Mouse (Mus musculus): ENCODE results near the gene 5031439G07Rik.
"Not testable (repeated sequence)": the region's sequence is repeated elsewhere in the genome, so short reads cannot be mapped to it uniquely, and the experiment has no call there.

5031439G07Rik gene

DNA sequence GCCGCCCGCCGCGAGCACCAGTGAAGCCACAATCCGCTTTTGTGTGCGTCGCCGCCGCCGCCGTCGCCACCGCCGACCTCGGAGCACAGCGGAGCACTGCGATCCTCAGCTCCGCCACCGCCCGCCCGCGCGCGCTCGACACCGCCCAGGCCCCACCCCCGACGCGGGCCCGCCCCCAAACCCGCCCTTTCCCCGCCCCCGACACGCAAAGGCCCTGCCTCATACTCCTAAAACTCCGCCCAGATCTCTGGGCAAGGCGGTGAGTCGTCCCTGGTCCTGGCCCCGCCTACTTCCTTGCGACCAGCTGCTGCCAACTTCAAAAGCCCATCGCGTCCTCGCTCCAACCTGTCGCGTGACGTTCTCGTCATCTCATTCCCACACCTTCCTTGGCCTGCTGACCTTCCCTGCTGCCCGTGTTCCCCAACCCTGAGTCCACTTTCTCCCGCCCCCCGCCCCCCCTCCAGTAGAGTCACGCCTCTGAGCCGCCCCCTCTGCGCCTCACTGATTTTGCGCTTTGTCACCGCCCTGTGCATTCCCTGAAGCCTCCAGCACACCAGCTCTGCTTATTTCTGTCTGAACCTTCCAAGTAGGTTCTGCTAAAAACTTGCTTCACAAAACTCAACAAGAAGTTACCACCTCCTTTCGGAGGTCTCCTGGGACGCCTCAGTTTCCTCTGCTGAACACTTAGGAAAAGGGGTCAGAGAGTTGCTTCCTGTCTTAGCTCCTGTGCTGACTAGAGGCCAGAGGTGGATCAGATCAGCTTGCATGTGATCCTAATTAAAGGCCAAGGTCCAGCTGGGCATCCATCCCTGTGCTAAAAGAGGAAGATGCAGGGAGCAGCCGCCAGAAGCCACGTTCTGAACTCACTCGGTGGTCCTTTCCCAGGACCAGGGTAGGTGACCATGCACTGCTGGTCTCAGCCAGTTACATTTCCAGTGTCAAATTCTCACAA is at the start of gene 5031439G07Rik:
Gene 5031439G07Rik (minus strand): TSS at position 678 of the 952 bp plus-strand sequence.
- DNase-seq (ENCODE audit: low spot score), result peak; percentile 98

DNA sequence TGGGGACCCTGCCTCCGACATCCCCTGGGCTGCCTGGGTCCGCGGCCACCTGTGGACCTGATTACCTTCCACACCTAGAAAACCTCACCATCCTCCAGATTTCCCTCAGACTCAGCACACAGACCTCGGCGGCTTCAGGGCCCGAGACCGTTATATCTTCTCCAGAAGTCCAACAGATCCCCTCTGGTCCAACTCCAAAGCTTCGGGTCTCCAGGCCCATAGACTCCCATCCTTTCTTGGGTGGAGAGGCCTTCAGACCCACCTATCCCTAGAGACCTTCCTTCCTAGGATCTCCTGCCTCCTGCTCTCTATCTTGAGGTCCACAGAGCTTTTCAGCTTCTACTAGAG is 49.0 kb upstream of the 5031439G07Rik start:
- DNase-seq (ENCODE audit: low spot score), result no peak

DNA sequence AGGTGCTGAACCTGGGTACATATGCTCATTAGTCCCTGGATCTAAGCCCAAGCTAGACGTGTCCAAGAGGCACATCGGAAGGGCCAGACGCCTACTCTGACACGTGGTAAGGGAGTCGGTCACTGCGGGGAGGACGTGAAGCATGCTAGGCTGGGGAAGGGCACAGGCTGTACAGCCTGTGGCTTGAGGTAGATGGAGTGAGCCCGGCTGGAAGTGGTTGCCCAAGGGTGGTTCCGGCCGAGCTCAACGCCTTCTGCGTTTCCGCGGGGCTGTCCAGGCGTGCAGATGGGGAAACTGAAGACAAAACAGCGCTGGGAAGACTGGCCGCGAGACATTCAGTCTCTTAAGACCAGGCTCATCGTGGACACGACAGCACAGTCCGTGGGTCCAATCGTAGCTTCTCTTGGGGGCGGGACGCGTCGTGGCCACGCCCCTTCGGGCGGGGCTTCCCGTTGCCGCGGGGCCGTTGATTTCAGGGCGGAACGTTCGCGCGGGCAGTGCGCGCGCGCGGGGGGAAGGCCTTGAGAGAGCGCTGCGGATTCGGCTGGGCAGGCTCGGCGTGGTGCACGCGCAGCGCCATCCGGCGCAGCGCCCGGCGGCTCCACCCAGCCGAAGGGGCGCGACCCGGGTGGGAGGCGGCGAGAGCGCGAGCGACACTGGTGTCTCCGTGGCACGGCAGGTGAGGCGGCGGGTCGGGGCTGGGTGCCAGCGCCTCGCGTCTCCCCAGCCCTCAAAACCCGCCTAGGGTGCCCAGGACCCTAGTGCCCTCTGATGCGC is 48.4 kb upstream of the 5031439G07Rik start:
- peak; percentile 96 for DNase-seq (ENCODE audit: low spot score)

DNA sequence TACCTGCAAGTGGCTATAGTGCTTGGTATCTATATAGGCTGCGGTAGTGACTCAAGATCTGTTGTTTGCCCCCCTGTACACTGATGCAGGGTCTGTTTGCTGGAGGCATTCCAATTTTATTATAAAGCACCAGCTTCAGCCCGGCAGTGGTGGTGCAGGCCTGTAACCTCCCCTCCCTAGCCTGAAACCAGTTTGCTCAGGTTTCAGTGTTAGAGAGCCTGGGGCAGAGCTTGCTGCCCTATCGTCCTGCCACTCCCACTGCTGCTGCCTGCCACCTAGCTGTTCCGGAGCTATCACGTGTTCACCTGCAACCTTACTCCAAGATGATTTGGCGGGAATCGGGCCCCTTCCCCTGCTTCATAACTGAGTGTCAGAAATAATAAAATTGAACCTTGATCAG is 45.6 kb upstream of the 5031439G07Rik start:
- DNase-seq (ENCODE audit: low spot score), result not testable (repeated sequence)

DNA sequence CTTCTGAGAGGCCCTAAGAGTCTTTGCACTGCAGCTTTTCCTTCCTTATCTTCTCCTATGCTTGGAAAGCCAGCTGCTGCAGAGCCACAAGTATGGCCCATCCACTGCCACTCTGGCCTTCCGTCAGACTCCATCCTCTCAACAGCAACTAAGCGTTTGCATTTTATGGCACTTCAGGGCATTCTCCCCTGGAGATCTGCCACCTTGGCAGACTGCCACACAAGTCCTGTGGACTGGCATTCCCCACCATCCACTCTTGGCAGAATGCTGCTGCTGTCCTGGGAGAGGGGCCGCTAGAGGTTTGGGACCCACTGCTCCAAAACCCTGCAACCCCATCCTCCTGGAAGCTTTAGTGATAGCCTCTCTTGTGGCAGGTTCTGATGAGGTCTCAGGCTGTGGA is 43.5 kb upstream of the 5031439G07Rik start:
- DNase-seq (ENCODE audit: low spot score), result no peak

DNA sequence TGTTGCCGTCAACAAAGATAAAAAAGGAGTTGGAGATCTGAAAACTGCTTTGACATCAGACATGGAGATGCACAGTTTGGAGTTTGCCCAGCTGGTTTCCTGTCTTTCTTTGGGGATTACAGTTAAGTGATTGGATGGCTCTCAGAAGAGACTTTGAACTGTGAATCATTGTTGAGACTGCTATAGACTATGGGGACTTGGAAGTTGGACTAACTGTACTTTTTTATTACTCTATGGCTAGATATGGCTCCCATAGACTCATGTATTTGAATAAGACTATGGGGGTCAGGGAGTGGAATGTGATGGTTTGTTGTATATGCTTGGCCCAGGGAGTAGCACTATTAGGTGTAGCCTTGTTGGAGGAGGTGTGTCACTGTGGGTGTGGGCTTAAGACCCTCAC is 42.3 kb upstream of the 5031439G07Rik start:
- not testable (repeated sequence) for DNase-seq (ENCODE audit: low spot score)

DNA sequence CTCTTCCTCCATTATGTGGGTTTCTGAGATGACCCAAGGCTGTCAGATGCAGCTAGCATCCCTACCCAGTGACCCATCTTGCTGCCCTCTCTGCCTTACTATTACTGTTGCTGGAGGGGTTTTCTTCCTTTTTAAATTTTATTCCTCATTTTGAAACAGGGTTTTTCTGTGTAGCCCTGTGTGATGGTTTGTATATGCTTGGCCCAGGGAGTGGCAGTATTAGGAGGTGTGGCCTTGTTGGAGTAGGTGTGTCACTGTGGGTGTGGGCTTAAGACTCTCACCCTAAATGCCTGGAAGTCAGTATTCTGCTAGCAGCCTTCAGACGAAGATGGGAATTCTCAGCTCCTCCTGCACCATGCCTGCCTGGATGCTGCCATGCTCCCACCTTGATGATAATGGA is 40.3 kb upstream of the 5031439G07Rik start, which contains the start of gene Fam118a:
Gene Fam118a (plus strand): TSS at position 301 of the 400 bp plus-strand sequence.
- DNase-seq (ENCODE audit: low spot score), result not testable (repeated sequence)

DNA sequence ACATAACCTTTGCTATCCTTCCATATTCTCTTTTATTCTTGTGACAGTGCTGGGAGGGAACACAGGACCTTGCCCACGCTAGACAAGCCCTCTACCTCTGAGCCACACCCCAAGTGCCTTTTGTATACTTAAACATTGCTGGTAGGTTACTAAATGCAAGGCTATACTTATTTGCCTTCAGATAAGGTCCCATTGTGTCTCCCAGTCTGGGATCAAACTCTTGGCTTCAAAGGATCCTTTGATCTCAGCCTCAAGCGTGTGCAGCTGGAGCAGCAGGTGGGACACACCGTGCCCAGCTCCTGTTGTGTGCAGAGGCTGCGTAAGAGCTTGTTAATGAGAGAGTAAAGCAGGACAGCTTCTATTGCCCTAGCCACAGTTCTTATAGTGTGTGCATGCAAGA is 39.4 kb upstream of the 5031439G07Rik start:
- no peak for DNase-seq (ENCODE audit: low spot score)

DNA sequence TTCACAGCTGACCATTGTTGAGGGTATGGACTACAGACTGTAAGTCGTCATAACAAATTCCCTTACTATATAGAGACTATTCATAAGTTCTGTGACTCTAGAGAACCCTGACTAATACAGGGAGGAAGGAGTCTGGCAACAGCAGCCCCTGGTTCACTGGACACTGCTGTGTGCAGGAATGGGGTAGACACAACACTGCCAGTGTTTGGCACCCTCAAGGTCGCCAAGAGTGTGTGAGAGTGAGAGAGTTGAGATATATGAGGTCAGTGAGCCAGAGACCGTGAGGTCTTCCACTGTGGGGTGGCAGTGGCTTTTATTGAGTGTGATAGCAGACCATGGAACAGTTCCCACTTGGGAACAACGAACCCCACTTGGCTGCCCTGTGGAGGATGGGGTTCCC is 37.8 kb upstream of the 5031439G07Rik start:
- no peak for DNase-seq (ENCODE audit: low spot score)

DNA sequence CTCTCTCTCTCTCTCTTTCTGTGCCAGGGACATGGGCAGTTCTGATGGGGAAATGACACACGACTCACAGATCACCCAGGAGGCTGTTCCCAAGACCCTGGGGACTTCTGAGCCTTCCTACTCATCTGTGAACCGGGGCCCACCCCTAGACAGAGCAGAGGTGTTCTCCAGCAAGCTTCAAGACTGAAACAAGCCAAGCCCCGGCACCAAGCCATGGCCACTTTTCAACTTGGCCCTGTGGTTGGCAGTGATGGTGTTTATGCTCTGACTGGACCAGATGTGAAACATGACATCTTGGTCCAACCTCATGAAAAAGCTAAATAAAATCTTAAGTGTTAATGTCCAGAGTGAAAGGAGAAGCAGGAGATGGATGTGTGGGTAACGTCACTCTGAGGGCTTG is 33.9 kb upstream of the 5031439G07Rik start:
- DNase-seq (ENCODE audit: low spot score), result no peak

DNA sequence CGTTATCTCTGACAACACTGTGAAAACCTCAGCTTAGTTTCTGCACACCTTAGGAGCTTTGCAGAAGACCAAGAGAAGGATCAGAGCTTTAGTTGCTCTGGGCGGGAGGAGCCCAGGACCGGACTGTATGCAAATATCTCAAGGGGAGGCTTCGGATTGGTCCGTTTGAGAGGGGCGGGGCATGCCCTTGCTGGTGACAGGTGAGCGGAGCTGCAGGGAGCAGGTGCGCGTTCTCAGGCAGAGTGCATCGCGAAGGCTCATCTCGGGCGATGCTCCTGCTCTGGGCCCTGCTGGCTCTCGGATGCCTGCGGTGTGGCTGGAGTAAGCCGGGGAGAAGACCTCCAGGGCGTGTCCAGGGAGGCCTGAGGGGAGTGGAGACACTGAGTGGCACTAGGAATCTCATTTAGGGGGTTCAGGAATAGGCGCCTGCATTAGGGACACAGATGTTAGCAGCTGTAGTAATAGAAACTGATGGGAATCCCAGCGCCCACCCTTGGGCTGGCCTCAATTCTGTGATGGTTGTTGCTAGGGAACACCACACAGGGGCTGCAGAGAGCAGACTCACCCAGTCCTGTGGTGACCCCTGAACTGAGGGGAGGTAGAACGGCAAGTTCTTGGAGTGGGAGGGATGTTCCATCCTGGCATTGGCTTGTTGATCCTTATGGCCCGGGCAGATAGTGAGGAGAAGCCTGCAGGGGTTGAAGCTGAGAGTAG is 28.8 kb upstream of the 5031439G07Rik start, which contains the start of gene Upk3a:
Gene Upk3a (plus strand): TSS at position 191 of the 714 bp plus-strand sequence.
- no peak for DNase-seq (ENCODE audit: low spot score)

DNA sequence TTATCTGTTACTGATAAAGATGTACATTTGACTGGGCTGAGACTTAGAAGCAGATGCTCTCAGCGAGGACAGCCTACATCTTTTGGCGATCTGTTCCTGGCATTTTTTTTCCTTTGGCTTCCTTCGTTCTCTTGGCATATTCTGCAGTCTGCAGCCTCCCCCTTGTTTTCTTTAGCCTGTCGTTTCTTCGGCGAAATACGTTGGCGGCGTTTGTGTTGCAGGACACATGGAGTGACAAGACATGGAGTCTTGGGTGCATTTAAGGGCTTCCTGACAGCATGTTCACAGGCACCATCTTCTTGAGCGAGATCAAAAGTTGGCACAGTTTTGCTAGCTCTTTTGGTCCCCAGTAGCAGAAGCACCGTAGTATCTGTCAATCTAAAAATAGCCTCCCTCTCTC is 27.4 kb upstream of the 5031439G07Rik start:
- no peak for DNase-seq (ENCODE audit: low spot score)

DNA sequence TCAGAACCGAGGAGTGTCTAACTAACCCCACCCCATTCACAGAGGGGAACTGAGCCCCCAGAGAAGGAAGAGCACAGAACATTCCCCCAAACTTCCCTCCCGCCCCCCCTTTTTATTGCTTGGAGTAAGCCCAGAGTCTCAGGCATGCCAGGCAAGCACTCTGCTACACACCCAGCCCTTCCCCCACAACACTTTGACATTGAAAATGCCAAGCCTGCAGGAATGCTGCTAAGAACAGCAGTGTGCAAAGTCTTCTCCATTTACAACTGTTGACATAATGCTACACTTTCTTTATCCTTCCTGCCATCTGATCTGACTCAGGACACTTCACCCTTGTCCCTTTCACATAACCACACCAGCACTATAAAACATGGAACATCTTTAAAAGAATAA is 24.3 kb upstream of the 5031439G07Rik start:
- DNase-seq (ENCODE audit: low spot score), result peak; percentile 37

DNA sequence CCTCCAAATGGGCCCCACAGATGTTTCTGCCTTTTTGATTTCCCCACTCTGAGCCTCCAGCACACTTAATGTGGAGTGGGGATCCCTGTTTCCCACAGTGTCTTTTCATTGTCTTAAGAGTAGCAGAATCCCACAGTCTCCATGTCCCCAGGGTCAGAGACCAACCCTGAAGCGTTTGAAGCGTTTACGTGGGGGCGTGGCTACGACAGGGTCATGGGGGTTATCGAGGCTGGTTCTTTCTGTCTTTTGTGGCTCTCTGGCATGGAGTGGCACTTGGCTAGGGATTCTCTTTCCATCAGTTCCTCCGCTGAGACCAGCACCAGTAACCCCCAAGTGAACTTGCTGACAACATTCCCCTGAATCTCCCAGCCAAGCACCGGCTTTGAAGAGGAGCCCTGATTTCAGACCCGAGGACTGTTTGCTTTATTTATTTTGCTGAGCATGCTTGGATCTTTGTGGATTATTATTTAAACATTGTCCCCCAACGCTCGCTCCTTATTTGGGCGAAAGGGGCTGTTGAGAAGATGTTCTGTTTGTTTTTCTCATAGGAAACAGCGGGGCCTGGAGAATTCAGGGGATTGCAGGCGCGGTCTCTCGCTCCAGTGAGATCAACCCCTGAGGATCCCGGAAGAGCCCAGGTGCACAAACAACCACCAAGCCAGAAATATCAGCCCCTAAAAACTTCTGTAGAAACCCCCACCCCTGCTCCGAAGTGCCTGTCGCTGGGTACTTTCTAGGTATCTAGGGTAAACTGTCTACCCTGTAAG is 23.7 kb upstream of the 5031439G07Rik start:
- DNase-seq (ENCODE audit: low spot score), result peak; percentile 27

DNA sequence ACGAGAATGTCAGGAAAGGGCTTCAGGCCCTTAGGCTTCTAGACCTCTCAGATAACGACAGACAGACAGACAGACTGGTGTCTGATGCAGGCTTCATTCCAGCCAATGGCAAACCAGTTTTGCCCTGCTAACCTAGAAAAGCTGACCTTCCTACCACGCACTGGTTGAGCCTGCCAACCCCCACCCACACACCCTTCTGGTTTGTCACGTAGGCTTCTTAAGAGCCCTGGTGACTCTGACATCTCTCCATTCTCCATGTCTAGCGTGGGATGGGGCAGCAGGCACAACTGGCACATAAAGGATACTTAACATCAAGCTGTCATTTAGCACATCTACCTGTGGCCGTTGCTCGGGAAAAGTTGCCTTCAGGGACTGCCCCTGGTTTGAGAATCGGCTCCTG is 21.3 kb upstream of the 5031439G07Rik start:
- no peak for DNase-seq (ENCODE audit: low spot score)

DNA sequence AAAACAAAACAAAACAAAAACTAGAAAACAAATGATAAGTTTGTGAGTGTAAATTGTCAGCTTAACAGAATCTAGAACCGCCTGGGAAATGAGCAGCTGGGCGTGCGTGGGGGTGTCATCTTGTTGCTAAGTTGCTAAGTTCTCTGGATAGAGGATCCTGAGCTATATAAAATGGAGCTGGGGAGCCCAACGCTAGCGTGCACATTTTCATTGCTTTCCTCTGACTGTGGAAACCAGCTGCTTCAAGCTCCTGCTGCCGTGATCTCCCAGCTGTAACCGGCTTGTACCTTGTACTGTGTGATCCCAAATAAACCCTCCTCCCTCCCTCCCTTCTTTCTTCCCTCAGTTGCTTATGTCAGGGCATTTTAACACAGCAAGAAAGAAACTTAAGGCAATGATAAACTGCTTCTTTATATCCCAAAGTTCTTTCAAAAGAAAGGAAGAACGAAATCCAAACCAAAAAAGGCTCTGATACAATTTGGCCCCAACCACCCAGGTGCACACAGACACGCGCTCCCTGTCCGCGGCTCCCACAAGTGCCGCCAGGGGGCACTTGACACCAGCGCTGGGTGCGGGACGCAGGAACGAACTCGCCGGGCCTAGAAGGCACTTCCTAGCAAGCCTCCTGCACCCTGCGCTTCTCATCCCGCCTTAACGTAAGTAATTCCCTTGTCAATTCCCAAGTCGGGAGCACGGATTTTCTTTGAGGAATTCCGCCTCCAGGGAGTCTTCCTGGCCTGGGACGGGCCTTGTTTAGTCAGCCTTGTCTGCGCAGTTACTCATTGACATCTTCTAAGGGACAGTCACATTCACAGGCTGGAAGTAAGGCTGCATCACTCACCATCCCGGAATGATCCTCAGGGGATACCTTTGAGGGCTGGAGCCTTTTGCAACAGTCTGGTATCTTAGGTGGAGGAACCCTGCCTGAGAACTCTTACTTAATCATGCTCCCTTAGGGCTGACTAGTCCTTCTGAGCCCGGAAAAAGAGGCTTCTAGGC is 12.9 kb upstream of the 5031439G07Rik start:
- peak; percentile 89 for DNase-seq (ENCODE audit: low spot score)

DNA sequence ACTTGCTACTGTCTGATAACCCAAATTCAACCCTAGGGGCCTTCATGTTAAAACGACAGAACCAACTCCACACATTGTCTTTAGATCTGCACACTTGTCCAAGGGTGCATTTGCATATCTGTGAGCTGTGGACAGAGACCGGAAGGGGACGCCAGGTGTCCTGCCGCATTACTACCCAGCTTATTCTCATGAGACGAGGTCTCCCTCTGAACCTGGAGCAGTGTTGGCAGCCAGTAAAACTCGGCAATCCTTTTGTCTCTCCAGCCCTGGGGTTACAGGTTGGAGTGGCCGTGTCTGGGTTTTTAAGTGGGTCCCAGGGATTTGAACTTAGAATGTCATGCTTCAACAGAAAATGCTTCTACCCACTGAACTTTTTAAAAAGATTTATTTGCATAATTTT is 11.6 kb upstream of the 5031439G07Rik start:
- DNase-seq (ENCODE audit: low spot score), result no peak

DNA sequence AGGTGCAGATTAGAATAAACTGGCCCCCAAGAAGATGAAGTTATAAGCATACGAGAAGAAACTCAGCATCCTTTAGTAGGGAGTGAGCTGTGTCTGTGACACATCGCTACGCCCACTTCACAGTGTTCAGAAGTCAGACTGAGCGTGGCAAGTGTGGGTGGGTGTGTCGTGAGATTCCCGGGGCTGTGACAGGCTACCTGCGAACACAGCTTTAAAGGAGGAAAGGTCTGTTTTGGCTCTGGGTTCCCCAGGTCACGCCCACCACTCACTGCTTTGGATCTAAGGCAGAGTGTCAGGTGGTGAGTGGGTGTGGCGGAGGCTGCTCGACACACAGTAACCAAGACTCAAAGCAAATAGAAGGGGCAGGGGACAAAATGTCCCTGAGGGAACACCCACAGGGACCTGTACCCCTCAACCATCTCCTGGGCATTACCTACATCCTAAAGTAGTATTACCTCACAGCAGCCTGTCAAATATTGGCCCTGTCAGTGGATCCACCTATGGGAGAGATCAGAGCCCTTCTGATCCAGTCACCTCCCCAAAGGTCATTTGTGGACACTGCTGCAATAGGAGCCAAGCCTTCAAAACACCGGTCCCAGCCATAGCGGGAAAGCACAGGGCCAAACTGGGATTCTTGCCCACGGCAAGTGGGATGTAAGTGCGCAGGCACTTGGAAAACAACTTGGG is 9.6 kb upstream of the 5031439G07Rik start:
- DNase-seq (ENCODE audit: low spot score), result no peak

DNA sequence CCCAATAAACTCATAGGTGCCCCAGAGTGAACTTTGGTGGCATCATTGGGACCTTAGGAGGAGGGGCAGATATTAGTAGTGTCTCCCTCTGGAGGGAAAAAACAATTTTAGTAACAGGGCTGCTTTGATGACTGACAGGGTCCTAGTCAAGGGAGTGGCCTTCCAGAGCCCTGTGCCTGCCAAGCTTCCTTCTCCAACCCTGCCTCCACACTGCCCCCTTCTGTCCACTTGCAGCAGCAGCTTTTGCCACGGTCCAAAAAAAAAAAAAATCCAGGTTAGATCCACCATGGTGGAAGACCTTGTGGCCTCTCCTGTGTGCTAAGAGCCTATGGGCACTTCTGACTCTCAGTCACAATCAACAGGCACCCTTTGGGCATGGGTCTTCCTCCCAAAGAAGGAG is 7.6 kb upstream of the 5031439G07Rik start:
- peak; percentile 79 for DNase-seq (ENCODE audit: low spot score)

DNA sequence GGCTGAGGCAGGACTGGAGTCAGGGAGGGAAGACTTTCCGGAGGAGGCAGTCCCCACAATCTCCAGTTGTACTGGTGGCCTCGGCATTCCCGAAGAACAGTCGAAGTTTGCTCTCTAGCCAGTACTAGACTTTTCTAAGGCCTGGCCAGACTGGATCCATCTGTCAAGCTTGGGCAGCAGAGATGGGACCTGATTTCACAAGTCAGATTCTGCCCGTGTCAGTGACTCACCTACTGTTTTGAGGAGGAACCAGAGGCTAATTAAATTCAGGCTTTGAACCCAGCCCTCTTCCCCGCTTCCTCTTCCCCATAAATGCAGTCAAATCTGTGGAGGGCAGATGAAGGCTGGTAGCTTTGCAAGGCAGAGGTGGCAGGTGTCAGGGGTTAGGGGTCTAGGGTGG is 6.7 kb upstream of the 5031439G07Rik start:
- DNase-seq (ENCODE audit: low spot score), result no peak
